Mouse (Mus musculus): ENCODE measurements around the gene Spa17. TPM values are rescaled to one million over a fixed set of nuclear protein-coding genes. Genes with fewer than 3 reads are reported as not detected.

Gene Spa17
- 14.0 and 16.3 TPM in 2 replicates for polyA plus RNA-seq (2016; fragmentation: Nextera tagmentation; extraction: Ambion mirVana)

DNA sequence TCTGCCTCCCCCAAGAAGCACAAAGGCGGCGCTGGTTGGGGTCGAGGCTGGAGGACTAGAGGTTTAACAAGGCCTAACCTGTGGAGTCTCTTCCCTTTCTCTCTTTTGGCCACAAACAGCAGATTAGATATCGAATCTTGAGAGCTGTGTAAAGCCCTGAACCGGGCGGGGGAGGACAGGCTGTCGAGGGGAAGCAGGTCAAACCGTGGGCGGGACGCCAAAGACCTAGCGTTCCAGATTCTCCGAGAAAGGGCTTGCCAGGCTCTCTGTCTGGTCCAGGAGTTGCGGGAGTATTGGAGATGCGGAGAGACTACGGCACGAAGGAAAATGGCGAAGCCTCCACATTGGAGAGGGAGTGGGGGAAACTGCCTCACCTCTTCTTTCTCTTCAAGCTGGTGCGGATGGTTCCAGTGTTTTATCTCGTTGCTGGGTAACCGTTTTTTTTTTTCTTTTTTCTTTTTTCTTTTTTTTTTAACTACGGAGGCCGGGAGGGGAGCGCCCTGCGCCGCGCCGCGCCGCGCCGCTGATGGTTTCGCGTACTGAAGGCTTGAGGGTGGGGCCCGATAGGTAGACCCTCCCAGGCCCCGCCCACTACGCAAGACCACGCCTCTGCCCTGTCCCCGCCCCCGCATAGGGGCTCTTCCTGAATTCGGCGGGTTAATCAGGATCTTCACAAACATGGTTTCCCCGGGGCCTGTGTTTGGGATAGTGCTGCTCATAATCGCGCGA, at the start of gene Spa17:
Gene Spa17, minus strand, starts transcription at position 541 of the 729 bp plus-strand sequence.
- Histone ChIP-seq H3K9me3 (no peaks in the 10 kb centered on the region), H3K4me1 (peaks cover 14% of the 10 kb centered on the region), H3K4me3 (peak within 1 kb of the TSS; percentile 76), H3K27ac (peak within 1 kb of the TSS; percentile 93), H3K36me3 (replicated peaks) (no peaks in the 10 kb centered on the region), H3K27me3 (ENCODE audit: poor library complexity, severe bottlenecking) (peaks cover 5% of the 10 kb centered on the region)
- peak; percentile 87 for DNase-seq (ENCODE audit: extremely low spot score, low spot score)
- under 1% methylated on average over 45 of the region's 45 CpGs for WGBS

DNA sequence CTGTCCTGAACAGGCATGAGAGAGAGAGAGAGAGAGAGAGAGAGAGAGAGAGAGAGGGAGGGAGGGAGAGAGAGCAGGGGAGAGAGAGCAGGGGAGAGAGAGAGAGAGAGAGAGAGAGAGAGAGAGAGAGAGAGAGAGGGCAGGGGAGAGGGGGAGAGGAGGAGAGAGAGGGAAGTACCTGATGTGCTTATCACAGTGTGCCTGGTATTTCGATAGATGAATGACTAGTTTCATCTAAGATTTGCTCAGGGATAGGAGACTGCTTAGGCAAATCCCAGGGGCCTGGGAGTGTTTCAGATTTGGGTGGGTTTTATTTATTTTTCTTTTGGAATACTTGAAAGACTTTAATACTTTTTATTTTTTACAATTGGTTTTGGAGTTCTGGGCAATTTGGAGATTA, 49.7 kb upstream of the Spa17 start:
- Histone ChIP-seq H3K27me3 (ENCODE audit: poor library complexity, severe bottlenecking) (no peaks in the 10 kb centered on the region), H3K27ac (no peak overlapping the region), H3K4me1 (no peaks in the 10 kb centered on the region), H3K9me3 (no peaks in the 10 kb centered on the region), H3K36me3 (replicated peaks) (no peaks in the 10 kb centered on the region), H3K4me3 (no peak overlapping the region)
- WGBS = 88% methylated on average over 1 of the region's 1 CpGs
- DNase-seq (ENCODE audit: extremely low spot score, low spot score) = peak; percentile 4

DNA sequence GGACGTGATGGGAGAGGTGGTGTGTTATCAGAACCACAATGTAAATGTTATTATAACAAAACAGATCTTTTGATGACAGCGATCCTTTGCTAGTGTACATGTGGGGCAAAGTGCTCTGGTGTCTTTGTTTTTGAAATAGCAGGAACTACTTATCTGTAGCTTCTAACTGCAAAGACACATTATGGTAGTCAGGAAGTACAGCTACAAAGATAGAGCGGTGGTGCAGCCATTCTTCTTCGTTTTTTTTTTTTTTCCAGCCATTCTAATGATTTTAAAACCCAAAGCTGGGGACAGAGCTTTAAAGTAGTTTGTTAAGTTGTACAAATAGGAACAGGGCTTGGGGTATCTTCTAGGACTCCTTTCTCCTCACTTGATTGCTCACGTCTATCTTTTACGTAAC, 45.9 kb upstream of the Spa17 start:
- peaks cover 2% of the 10 kb centered on the region for H3K36me3 ChIP-seq (replicated peaks)
- DNase-seq (ENCODE audit: extremely low spot score, low spot score) = no peak
- peaks cover 19% of the 10 kb centered on the region for H3K4me1 ChIP-seq
- H3K27ac ChIP-seq = no peak overlapping the region
- H3K4me3 ChIP-seq = no peak overlapping the region
- 88% methylated on average over 6 of the region's 6 CpGs for WGBS
- H3K27me3 ChIP-seq (ENCODE audit: poor library complexity, severe bottlenecking) = no peaks in the 10 kb centered on the region
- no peaks in the 10 kb centered on the region for H3K9me3 ChIP-seq

DNA sequence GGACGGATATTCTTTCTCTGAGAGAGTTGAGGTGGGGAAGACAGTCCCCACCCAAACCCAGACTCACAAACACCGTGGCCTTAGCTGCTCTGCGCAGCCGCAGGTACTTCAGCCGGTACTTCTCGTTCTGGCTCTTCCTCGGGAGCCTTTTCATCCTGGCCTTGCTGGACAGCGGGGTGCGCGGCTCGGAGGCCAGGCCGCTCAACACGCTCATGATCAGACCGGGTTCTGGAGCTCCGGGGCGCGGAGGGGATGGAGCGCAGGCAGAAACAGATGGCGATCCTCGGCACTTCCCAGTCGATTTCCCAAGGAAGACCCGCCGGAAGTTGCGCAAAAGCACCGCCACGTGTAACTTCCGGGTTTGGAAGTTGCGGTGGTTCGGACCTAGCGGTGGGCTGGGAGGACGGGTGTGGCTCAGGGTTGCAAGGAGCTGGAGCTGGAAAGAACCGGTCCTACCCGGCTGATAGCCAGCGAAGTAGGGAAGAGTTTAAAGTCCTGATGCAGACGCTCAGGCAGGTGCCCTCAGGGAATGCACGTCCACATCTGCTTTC, 43.5 kb upstream of the Spa17 start, which contains the start of gene Tbrg1:
Gene Tbrg1, minus strand, starts transcription at position 382 of the 551 bp plus-strand sequence.
- H3K27me3 ChIP-seq (ENCODE audit: poor library complexity, severe bottlenecking) = no peaks in the 10 kb centered on the region
- DNase-seq (ENCODE audit: extremely low spot score, low spot score) = peak; percentile 89
- H3K36me3 ChIP-seq (replicated peaks) = peaks cover 26% of the 10 kb centered on the region
- peaks cover 19% of the 10 kb centered on the region for H3K4me1 ChIP-seq
- H3K4me3 ChIP-seq = peak within 1 kb of the TSS; percentile 77
- WGBS = under 1% methylated on average over 36 of the region's 36 CpGs
- H3K27ac ChIP-seq = peak within 1 kb of the TSS; percentile 92
- no peaks in the 10 kb centered on the region for H3K9me3 ChIP-seq

DNA sequence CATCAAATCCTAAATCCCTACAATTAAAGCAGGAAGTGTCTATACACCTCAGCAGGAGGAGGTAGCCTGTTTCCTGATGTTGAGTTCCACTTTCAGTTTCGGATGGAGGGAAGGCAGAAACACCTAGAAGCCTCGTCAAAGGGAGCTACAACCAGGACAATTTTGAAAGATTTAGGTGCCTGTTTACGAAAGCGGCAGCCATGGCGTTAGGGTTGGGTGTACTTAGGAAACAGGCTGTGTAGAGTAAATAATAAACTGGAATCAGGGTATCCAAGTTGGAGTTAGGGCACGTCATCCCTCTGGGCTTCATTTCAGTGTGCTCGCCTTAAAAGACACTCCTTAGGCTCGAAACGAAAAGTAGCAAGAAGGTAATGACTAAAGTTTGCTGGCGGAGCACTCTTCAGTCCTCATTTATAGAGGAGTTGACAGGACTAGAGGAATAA, 42.9 kb upstream of the Spa17 start:
- no peak for DNase-seq (ENCODE audit: extremely low spot score, low spot score)
- Histone ChIP-seq H3K9me3 (no peaks in the 10 kb centered on the region), H3K4me1 (peaks cover 19% of the 10 kb centered on the region), H3K27ac (peak overlapping the region; percentile 92), H3K4me3 (peak overlapping the region; percentile 77), H3K36me3 (replicated peaks) (peaks cover 31% of the 10 kb centered on the region), H3K27me3 (ENCODE audit: poor library complexity, severe bottlenecking) (no peaks in the 10 kb centered on the region)
- WGBS = 3% methylated on average over 10 of the region's 10 CpGs

DNA sequence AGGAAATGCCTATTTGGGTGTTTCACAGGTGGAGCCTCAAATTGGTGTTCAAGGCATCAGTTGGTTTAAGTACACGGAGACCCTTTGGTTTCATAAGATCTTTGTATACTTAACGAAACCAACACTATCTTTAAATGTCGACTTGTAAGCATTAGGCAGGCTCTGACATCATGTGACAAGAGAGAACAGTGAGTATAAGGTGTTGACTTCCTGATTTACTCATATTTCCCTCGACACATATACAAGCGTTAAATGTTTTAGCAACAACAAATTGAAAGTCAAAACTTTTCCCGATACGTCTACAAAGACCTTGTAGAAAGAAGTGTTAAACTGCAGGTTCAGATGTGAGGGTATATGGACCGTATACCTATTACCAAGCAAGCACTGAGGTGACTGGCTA, 42.4 kb upstream of the Spa17 start:
- WGBS = 74% methylated on average over 8 of the region's 8 CpGs
- Histone ChIP-seq H3K36me3 (replicated peaks) (peaks cover 36% of the 10 kb centered on the region), H3K27me3 (ENCODE audit: poor library complexity, severe bottlenecking) (no peaks in the 10 kb centered on the region), H3K4me3 (peak overlapping the region; percentile 77), H3K27ac (no peak overlapping the region), H3K4me1 (peaks cover 19% of the 10 kb centered on the region), H3K9me3 (no peaks in the 10 kb centered on the region)
- no peak for DNase-seq (ENCODE audit: extremely low spot score, low spot score)

DNA sequence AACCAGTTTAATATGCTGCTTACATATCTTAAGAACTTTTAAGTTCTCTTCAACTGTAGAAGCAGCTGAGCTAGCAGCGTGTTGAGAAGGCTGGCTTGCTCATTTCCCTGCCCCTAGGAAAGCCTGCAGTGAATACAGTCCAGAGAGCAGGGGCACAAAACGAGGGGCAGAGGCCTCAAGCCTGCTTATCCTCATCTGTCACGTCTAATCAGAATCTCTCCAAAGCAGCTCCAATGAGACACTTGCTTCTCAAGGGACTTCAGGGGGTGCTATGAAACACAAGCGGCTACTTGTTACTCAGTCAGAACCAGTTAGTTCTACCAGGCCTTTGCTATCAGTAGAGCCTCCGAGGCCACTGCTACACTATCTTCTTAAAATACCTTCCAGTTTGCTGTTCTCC, 40.3 kb upstream of the Spa17 start:
- no peak overlapping the region for H3K27ac ChIP-seq
- no peak overlapping the region for H3K4me3 ChIP-seq
- H3K9me3 ChIP-seq = no peaks in the 10 kb centered on the region
- no peak for DNase-seq (ENCODE audit: extremely low spot score, low spot score)
- WGBS = 90% methylated on average over 5 of the region's 5 CpGs
- H3K4me1 ChIP-seq = peaks cover 19% of the 10 kb centered on the region
- H3K36me3 ChIP-seq (replicated peaks) = peaks cover 57% of the 10 kb centered on the region
- H3K27me3 ChIP-seq (ENCODE audit: poor library complexity, severe bottlenecking) = no peaks in the 10 kb centered on the region

DNA sequence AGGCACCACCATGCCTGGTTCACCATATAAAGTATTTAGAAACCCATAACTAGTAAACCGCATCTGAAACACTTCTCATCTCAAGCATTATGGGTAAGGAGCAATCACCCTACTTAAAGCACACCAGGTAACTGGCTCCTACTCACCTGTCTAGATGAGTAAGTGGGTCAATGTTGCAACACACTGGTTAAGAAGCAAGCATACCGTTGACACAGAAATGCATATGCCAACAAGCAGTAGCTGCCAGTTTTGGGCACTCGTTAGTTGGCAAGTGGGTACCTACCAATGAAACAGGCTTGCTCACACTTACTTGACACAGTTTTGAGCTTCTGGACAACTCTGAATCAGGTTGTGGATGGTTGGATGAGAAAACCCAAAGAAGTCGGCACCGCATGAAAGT, 37.1 kb upstream of the Spa17 start:
- no peak overlapping the region for H3K4me3 ChIP-seq
- no peak overlapping the region for H3K27ac ChIP-seq
- H3K4me1 ChIP-seq = peaks cover 5% of the 10 kb centered on the region
- H3K27me3 ChIP-seq (ENCODE audit: poor library complexity, severe bottlenecking) = no peaks in the 10 kb centered on the region
- peaks cover 77% of the 10 kb centered on the region for H3K36me3 ChIP-seq (replicated peaks)
- DNase-seq (ENCODE audit: extremely low spot score, low spot score) = no peak
- H3K9me3 ChIP-seq = no peaks in the 10 kb centered on the region
- 92% methylated on average over 5 of the region's 5 CpGs for WGBS

DNA sequence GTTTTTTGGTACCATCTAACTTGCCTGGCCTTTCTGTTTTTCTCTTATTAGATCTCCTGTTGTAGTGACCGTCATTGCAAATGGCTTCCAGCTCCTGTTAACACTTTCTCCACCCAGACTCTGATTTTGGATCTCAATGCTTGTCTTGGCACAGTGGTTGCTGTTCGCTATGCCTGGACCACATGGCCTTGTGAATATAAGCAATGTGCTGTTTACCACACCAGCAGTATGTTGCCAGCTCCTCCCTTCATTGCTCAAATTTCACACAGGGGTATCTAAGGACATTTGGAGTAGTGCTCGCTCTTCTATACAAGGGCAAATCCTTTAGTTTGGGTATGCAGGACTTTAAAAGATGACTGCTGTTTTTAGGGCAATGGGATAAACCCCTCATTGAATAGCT, 32.7 kb upstream of the Spa17 start:
- 85% methylated on average over 3 of the region's 3 CpGs for WGBS
- Histone ChIP-seq H3K27me3 (ENCODE audit: poor library complexity, severe bottlenecking) (no peaks in the 10 kb centered on the region), H3K4me1 (no peaks in the 10 kb centered on the region), H3K9me3 (no peaks in the 10 kb centered on the region), H3K4me3 (no peak overlapping the region), H3K36me3 (replicated peaks) (peaks cover 44% of the 10 kb centered on the region), H3K27ac (no peak overlapping the region)
- no peak for DNase-seq (ENCODE audit: extremely low spot score, low spot score)

DNA sequence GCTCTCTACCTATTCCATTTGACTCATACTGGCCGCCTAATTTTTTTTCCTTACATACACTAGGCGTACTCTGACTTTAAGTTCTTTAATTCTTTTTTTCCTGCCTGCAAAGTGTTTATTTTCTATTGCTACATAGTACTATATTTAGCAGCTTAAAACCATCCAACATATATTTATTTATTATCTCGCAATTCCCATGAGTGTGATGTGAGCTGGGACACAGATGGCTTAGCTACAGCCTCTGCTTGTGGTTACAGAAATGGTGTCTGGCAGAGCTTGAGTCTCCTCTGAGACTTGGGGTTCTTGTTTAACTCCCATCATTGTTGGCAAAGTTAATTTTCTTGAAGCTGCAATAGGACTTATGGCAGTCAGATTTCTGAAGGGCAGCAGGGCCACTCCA, 25.2 kb upstream of the Spa17 start:
- no peaks in the 10 kb centered on the region for H3K9me3 ChIP-seq
- DNase-seq (ENCODE audit: extremely low spot score, low spot score) = no peak
- 87% methylated on average over 3 of the region's 3 CpGs for WGBS

DNA sequence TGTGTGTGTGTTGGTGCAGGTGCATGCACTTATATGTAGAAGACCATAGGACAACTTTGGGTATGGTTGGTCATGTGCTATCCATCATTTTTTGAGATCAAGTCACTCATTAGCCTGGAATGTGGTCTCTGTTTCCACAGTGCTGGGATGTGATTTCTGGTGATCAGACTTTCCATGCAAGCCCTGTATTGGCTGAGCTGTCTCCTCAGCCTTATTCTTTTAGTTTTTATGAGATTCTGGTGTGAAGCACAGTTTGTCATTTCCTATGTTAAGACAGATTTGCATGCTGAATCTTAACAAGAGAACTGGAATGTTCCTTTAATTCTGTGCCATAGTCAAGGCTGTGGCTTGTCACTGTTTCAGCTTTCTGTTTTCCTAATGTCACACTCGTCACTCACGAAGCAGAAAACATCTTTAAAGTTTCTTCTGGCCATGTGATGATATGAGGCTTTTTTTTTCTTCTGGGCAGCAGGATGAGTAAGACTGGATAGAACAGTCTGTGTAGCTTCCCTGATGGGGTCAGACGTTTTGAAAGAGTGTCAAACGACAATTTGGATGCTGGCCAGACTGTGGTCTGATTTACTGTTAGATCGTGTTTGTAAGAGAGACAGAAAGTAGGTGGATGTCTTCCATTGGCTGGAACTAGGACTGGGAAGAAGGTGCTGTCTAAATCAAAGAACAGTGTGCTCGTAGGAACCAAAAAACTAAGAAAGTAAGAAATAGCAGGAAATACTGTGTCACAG, 23.4 kb upstream of the Spa17 start:
- Histone ChIP-seq H3K4me1 (no peaks in the 10 kb centered on the region), H3K4me3 (no peak overlapping the region)
- WGBS = 78% methylated on average over 6 of the region's 6 CpGs

More for the DNA sequence above, 25.2 kb upstream of the Spa17 start:
- no peaks in the 10 kb centered on the region for H3K36me3 ChIP-seq (replicated peaks)
- H3K4me1 ChIP-seq = no peaks in the 10 kb centered on the region
- no peak overlapping the region for H3K27ac ChIP-seq
- no peak overlapping the region for H3K4me3 ChIP-seq
- no peaks in the 10 kb centered on the region for H3K27me3 ChIP-seq (ENCODE audit: poor library complexity, severe bottlenecking)

DNA sequence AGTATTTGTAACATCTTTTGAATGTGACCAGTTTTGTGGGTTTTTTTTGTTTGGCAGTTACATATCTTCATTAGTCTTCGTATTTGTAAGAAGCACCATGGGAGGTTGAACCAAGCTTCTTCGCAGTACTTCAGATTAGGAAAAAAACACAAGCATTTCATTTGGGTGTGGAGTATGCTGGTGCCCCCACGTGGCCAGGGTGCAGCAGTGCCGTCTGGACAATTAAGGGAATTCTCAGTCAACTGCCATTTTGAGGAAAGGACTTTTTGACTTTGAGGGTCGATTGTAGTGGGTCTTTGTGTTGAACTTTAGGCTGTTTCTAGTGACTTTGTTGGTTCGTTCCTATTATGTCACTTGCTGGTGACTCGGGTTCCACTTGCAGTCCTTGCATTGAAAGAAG, 22.8 kb upstream of the Spa17 start:
- H3K36me3 ChIP-seq (replicated peaks) = no peaks in the 10 kb centered on the region
- peak; percentile 42 for DNase-seq (ENCODE audit: extremely low spot score, low spot score)
- 23% methylated on average over 7 of the region's 7 CpGs for WGBS
- no peaks in the 10 kb centered on the region for H3K4me1 ChIP-seq
- H3K9me3 ChIP-seq = no peaks in the 10 kb centered on the region
- no peak overlapping the region for H3K4me3 ChIP-seq
- no peak overlapping the region for H3K27ac ChIP-seq
- no peaks in the 10 kb centered on the region for H3K27me3 ChIP-seq (ENCODE audit: poor library complexity, severe bottlenecking)

More for the DNA sequence above, 23.4 kb upstream of the Spa17 start:
- Histone ChIP-seq H3K27me3 (ENCODE audit: poor library complexity, severe bottlenecking) (no peaks in the 10 kb centered on the region), H3K27ac (no peak overlapping the region), H3K36me3 (replicated peaks) (no peaks in the 10 kb centered on the region), H3K9me3 (no peaks in the 10 kb centered on the region)
- DNase-seq (ENCODE audit: extremely low spot score, low spot score) = no peak

DNA sequence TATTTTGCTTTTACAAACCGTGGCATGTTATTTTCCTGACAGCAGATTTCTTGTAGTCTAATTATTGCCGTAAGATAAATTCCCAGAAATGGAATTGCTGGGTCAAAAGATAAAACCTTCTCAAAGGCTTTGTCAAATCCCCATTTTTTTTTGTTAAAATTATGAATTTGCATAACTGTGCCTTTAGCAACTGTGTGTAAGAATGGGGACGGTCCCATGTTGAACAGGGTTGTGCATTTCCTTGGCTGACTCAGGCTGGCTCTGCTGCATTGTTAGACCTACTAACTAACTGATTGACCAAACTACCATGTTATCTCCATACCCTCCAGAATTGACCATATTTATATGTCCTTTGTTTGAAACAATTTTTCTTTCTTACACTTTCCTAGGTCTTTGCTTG, 20.7 kb upstream of the Spa17 start:
- WGBS = 95% methylated on average over 3 of the region's 3 CpGs
- Histone ChIP-seq H3K4me1 (no peaks in the 10 kb centered on the region), H3K27me3 (ENCODE audit: poor library complexity, severe bottlenecking) (no peaks in the 10 kb centered on the region), H3K4me3 (no peak overlapping the region), H3K9me3 (no peaks in the 10 kb centered on the region), H3K27ac (no peak overlapping the region), H3K36me3 (replicated peaks) (no peaks in the 10 kb centered on the region)
- no peak for DNase-seq (ENCODE audit: extremely low spot score, low spot score)
